Mouse (Mus musculus) limb, embryonic 12.5 days (tissue): ENCODE measurements at regions not wholly inside any gene's neighbourhood (a gene's known extent, or its start where the extent isn't known, plus 50 kb on each side); places are given as distances from the start of the nearest gene placed in this dataset.

Source experiments
- ATAC-seq: fragments of 200-750 bp; cut with Nextera tagmentation; 2 replicates; pipeline ENCODE4 v1.8.0; 2017; ENCODE audit warnings: low read depth, moderate TSS enrichment; ENCODE audit not compliant: insufficient number of reproducible peaks, insufficient read depth, low FRiP score, low TSS enrichment
- H3K27ac ChIP-seq: fragments of 300-500 bp; sonication (generic); 2 replicates; pipeline ENCODE4 v1.5.1; 2016; ENCODE audit warnings: mild to moderate bottlenecking, moderate library complexity
- H3K27me3 ChIP-seq: fragments of 300-500 bp; sonication (generic); 2 replicates; pipeline ENCODE4 v1.6.1; 2016; ENCODE audit warnings: mild to moderate bottlenecking, moderate library complexity
- H3K36me3 ChIP-seq: fragments of 300-500 bp; sonication (generic); 2 replicates; pipeline ENCODE4 v1.6.1; 2016; ENCODE audit warnings: mild to moderate bottlenecking, moderate library complexity
- H3K4me1 ChIP-seq: fragments of 300-500 bp; sonication (generic); replicated peaks from 2 replicates; pipeline ENCODE4 v1.6.1; 2016
- H3K4me2 ChIP-seq: fragments of 300-500 bp; sonication (generic); 2 replicates; pipeline ENCODE4 v1.6.1; 2016; ENCODE audit warnings: mild to moderate bottlenecking, moderate library complexity
- H3K4me3 ChIP-seq: fragments of 300-500 bp; sonication (generic); replicated peaks from 2 replicates; pipeline ENCODE4 v1.5.1; 2016; ENCODE audit warnings: mild to moderate bottlenecking
- H3K9ac ChIP-seq: fragments of 300-500 bp; sonication (generic); replicated peaks from 2 replicates; pipeline ENCODE4 v1.6.1; 2016; ENCODE audit warnings: mild to moderate bottlenecking, moderate library complexity
- H3K9me3 ChIP-seq: fragments of 300-500 bp; sonication (generic); 2 replicates; pipeline ENCODE4 v1.6.1; 2016; ENCODE audit warnings: mild to moderate bottlenecking, moderate library complexity
- WGBS: fragments of 180-500 bp; shearing (Covaris S2); methylation state at CpG from one replicate; pipeline ENCODE4 v1.1.7; 2016; 5-methylcytosine and 5-hydroxymethylcytosine counted together

GRCm38 (mm10) chr14:45760890-45761680 lies 103.1 kb upstream of the Ddhd1 start:
- no peak overlapping the region for H3K27ac ChIP-seq
- ATAC-seq = no peak
- no peak overlapping the region for H3K4me3 ChIP-seq
- no peak overlapping the region for H3K4me2 ChIP-seq
- no peaks in the 10 kb centered on the region for H3K36me3 ChIP-seq
- H3K9me3 ChIP-seq = no peaks in the 10 kb centered on the region
- H3K9ac ChIP-seq = no peak overlapping the region
- WGBS = 94% methylated on average over 16 of the region's 16 CpGs
- H3K4me1 ChIP-seq = no peaks in the 10 kb centered on the region
- H3K27me3 ChIP-seq = no peaks in the 10 kb centered on the region

GRCm38 (mm10) chr14:45764231-45764630 lies 106.3 kb upstream of the Ddhd1 start:
- H3K4me2 ChIP-seq = no peak overlapping the region
- H3K9me3 ChIP-seq = no peaks in the 10 kb centered on the region
- ATAC-seq = no peak
- no peaks in the 10 kb centered on the region for H3K4me1 ChIP-seq
- 73% methylated on average over 3 of the region's 3 CpGs for WGBS
- no peaks in the 10 kb centered on the region for H3K27me3 ChIP-seq
- no peak overlapping the region for H3K27ac ChIP-seq
- no peak overlapping the region for H3K9ac ChIP-seq
- H3K4me3 ChIP-seq = no peak overlapping the region
- no peaks in the 10 kb centered on the region for H3K36me3 ChIP-seq

DNA sequence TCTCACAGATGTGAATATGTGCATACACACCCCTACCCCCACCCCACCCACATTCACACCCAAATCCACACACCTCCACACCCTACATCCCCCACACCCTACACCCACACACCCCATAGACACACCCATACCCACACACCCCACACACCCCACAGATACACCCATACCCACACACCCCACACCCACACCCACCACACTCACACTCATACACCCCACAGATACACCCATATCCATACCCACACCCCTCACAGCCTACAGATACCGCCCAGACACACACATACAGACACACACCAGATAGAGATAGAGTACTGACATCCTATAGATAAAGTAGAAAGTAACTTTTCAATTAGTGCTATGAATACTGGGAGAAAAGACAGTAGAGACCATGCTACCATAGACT lies 108.6 kb upstream of the Ddhd1 start:
- Histone ChIP-seq H3K27me3 (no peaks in the 10 kb centered on the region), H3K4me1 (no peaks in the 10 kb centered on the region; the same call in 1 of the 2 replicates), H3K36me3 (no peaks in the 10 kb centered on the region), H3K27ac (no peak overlapping the region), H3K4me3 (no peak overlapping the region), H3K9me3 (no peaks in the 10 kb centered on the region), H3K9ac (no peak overlapping the region), H3K4me2 (no peak overlapping the region)
- ATAC-seq = no peak
- WGBS = 88% methylated on average over 1 of the region's 1 CpGs

- Histone ChIP-seq H3K27me3 (no peaks in the 10 kb centered on the region), H3K4me3 (peak overlapping the region; percentile 27; the same call in 1 of the 2 replicates), H3K4me2 (peak overlapping the region; percentile 44), H3K27ac (no peak overlapping the region), H3K4me1 (no peaks in the 10 kb centered on the region; the same call in 1 of the 2 replicates), H3K36me3 (no peaks in the 10 kb centered on the region), H3K9me3 (no peaks in the 10 kb centered on the region), H3K9ac (no peak overlapping the region)
- no peak for ATAC-seq
- 19% methylated on average over 19 of the region's 19 CpGs for WGBS
Observed at GRCm38 (mm10) chr14:45772665-45773277, 114.8 kb upstream of the Ddhd1 start.

DNA sequence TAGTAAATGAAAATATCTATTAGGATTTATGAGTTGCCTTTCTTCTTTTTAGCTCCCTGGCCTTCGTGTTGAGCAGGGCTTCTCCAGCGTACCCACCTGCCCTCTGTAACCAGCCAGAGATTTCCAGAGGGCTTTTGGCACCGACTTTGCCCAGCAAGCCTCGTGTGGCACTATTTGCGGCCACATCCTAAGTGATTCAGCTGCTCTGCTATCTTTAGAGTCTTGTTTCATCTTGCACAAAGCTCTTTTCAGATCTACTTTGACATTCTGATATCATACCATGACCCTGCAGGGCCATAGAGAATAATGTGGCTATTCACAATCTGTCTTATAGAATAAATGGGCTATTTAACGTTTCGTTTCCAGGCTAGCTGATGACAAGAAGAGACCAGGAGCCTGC lies 115.4 kb upstream of the Ddhd1 start:
- 68% methylated on average over 7 of the region's 7 CpGs for WGBS
- Histone ChIP-seq H3K36me3 (no peaks in the 10 kb centered on the region), H3K27me3 (no peaks in the 10 kb centered on the region), H3K27ac (no peak overlapping the region), H3K4me3 (no peak overlapping the region), H3K4me1 (no peaks in the 10 kb centered on the region; the same call in 1 of the 2 replicates), H3K4me2 (no peak overlapping the region), H3K9ac (no peak overlapping the region), H3K9me3 (no peaks in the 10 kb centered on the region; the same call in 1 of the 2 replicates)
- no peak for ATAC-seq

GRCm38 (mm10) chr14:45781850-45782249 lies 123.9 kb upstream of the Ddhd1 start:
- Histone ChIP-seq H3K4me3 (no peak overlapping the region), H3K27ac (no peak overlapping the region), H3K4me2 (no peak overlapping the region), H3K27me3 (no peaks in the 10 kb centered on the region), H3K36me3 (no peaks in the 10 kb centered on the region), H3K4me1 (no peaks in the 10 kb centered on the region), H3K9ac (no peak overlapping the region), H3K9me3 (peaks cover 6% of the 10 kb centered on the region)
- ATAC-seq = no peak
- 75% methylated on average over 6 of the region's 6 CpGs for WGBS

DNA sequence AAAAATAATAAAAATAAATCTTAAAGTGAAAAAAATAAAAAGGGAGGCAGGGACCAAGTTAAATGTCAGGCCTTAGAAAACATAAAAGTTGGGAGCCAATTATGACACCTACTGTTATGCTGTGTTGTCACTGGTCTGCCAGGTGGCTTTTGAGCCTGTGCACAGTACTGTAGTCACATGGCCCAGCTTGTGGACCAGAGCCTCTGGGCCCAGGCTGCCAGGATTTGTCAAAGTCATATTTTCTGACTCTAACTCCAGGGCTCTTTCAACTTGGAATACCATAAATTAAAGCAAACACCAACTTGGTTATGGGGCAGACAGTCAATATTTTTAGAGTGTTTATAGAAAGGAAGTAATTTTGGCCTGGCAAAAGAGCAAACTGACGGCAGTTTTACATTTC lies 137.0 kb upstream of the Ddhd1 start:
- no peak for ATAC-seq
- H3K27ac ChIP-seq = no peak overlapping the region

DNA sequence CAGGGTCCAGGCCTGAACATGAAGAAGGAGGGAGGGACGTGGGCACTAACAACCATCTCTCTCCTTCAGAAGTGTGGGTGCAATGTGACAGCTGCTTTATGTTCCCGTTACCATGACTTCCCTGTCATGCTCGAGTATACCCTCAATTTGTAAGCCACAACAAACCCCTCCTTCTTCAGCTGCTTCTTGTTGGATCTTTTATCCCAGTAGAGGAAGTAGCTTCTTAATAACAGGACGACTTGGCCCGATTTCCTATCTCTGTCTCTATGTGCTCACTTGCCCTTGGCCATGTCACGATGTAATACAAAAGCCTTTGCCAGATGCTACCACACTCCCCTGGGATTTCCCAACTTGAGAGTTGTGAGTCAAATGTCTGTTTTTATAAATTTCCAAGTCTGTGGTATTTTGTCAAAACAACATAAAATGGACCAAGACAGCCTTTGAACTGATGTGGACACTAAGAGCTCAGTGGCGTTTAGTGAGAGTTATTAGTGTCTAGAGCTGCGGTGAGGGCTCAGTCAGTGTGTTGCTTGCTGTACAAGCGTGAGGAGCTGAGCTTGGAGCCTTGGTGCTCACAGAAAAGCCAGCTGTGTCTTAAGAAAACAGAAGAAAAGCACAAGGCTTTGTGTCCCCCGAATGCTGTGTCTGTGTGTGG lies 138.8 kb upstream of the Ddhd1 start:
- 83% methylated on average over 10 of the region's 10 CpGs for WGBS
- H3K9me3 ChIP-seq = peaks cover 6% of the 10 kb centered on the region; the same call in 1 of the 2 replicates
- H3K27ac ChIP-seq = no peak overlapping the region
- H3K9ac ChIP-seq = no peak overlapping the region
- no peaks in the 10 kb centered on the region for H3K4me1 ChIP-seq
- no peak overlapping the region for H3K4me2 ChIP-seq
- no peaks in the 10 kb centered on the region for H3K36me3 ChIP-seq
- ATAC-seq = no peak
- H3K4me3 ChIP-seq = no peak overlapping the region
- H3K27me3 ChIP-seq = no peaks in the 10 kb centered on the region

More for the DNA sequence above, 137.0 kb upstream of the Ddhd1 start:
- H3K9me3 ChIP-seq = no peaks in the 10 kb centered on the region; the same call in 1 of the 2 replicates
- WGBS = 73% methylated on average over 1 of the region's 1 CpGs
- H3K36me3 ChIP-seq = no peaks in the 10 kb centered on the region
- H3K4me1 ChIP-seq = no peaks in the 10 kb centered on the region
- H3K4me2 ChIP-seq = no peak overlapping the region
- H3K27me3 ChIP-seq = no peaks in the 10 kb centered on the region
- no peak overlapping the region for H3K4me3 ChIP-seq
- no peak overlapping the region for H3K9ac ChIP-seq

GRCm38 (mm10) chr14:45797320-45797696 lies 139.4 kb upstream of the Ddhd1 start:
- Histone ChIP-seq H3K4me1 (no peaks in the 10 kb centered on the region), H3K4me3 (no peak overlapping the region), H3K9me3 (peaks cover 6% of the 10 kb centered on the region; the same call in 1 of the 2 replicates), H3K27me3 (no peaks in the 10 kb centered on the region), H3K9ac (no peak overlapping the region), H3K4me2 (no peak overlapping the region), H3K27ac (no peak overlapping the region), H3K36me3 (no peaks in the 10 kb centered on the region)
- 89% methylated on average over 4 of the region's 4 CpGs for WGBS
- no peak for ATAC-seq

GRCm38 (mm10) chr14:45799286-45799685 lies 141.3 kb upstream of the Ddhd1 start:
- Histone ChIP-seq H3K4me3 (no peak overlapping the region), H3K36me3 (no peaks in the 10 kb centered on the region), H3K27ac (no peak overlapping the region), H3K4me1 (no peaks in the 10 kb centered on the region), H3K9me3 (peaks cover 6% of the 10 kb centered on the region; the same call in 1 of the 2 replicates), H3K9ac (no peak overlapping the region), H3K4me2 (no peak overlapping the region), H3K27me3 (no peaks in the 10 kb centered on the region)
- no peak for ATAC-seq
- WGBS = 87% methylated on average over 2 of the region's 2 CpGs

GRCm38 (mm10) chr14:45805950-45806349 lies 148.0 kb upstream of the Ddhd1 start:
- Histone ChIP-seq H3K27ac (no peak overlapping the region), H3K9ac (no peak overlapping the region), H3K4me2 (no peak overlapping the region), H3K4me3 (no peak overlapping the region), H3K36me3 (no peaks in the 10 kb centered on the region), H3K4me1 (no peaks in the 10 kb centered on the region), H3K9me3 (no peaks in the 10 kb centered on the region), H3K27me3 (no peaks in the 10 kb centered on the region)
- no peak for ATAC-seq
- 90% methylated on average over 3 of the region's 3 CpGs for WGBS
